Mouse (Mus musculus) MEL (cell line): Measurements from ENCODE around the gene Ascc2. TPM values are rescaled to one million over a fixed set of nuclear protein-coding genes. Genes with fewer than 3 reads are reported as not detected.

Source experiments
- DNase-seq: peaks from one replicate; pipeline ENCODE4 v3.0.0; 2011; ENCODE audit warnings: low read depth, low spot score
- H3K27ac ChIP-seq: 2 replicates; pipeline ENCODE4 v1.5.1; 2012; ENCODE audit warnings: low read depth, mild to moderate bottlenecking, control low read depth, low read length, moderate library complexity; ENCODE audit not compliant: control insufficient read depth
- H3K27me3 ChIP-seq, 2 experiments: fragments of 150-350 bp in 1 of 2; sonication (generic) in 1 of 2; 2 replicates each; pipeline ENCODE4 v1.6.1; 2012; ENCODE audit warnings: low read length in 2 of 2, mild to moderate bottlenecking in 2 of 2, improper control_type of control experiment in 1 of 2, moderate library complexity in 1 of 2; ENCODE audit not compliant: insufficient read depth in 2 of 2, control insufficient read depth in 1 of 2
- H3K36me3 ChIP-seq, 2 experiments: 2 replicates each; pipeline ENCODE4 v1.6.1; 2012 to 2014; ENCODE audit warnings: low read length in 2 of 2, improper control_type of control experiment in 1 of 2, inconsistent platforms in 1 of 2, mild to moderate bottlenecking in 1 of 2; ENCODE audit not compliant: insufficient read depth in 2 of 2, control insufficient read depth in 1 of 2
- H3K4me1 ChIP-seq, 2 experiments: fragments of 150-350 bp in 1 of 2; sonication (generic) in 1 of 2; 2 replicates each; pipeline ENCODE4 v1.6.1; 2012; ENCODE audit warnings: low read length in 2 of 2, improper control_type of control experiment in 1 of 2, mild to moderate bottlenecking in 1 of 2; ENCODE audit not compliant: insufficient read depth in 2 of 2, control insufficient read depth in 1 of 2
- H3K4me3 ChIP-seq, 2 experiments: fragments of 150-350 bp in 1 of 2; sonication (generic) in 1 of 2; 2 replicates each; pipeline ENCODE4 v1.5.1; 2012; ENCODE audit warnings: low read depth in 2 of 2, low read length in 2 of 2, mild to moderate bottlenecking in 2 of 2, moderate library complexity in 2 of 2, control low read depth in 1 of 2, improper control_type of control experiment in 1 of 2; ENCODE audit not compliant: control insufficient read depth in 1 of 2, insufficient read depth in 1 of 2
- H3K79me2 ChIP-seq: 2 replicates; pipeline ENCODE4 v1.6.1; 2012; ENCODE audit warnings: mild to moderate bottlenecking, low read length, moderate library complexity; ENCODE audit not compliant: control insufficient read depth, poor library complexity, insufficient read depth
- H3K9ac ChIP-seq: 2 replicates; pipeline ENCODE4 v1.6.1; 2012; ENCODE audit warnings: low read depth, mild to moderate bottlenecking, control low read depth, low read length, moderate library complexity; ENCODE audit not compliant: control insufficient read depth, poor library complexity, severe bottlenecking
- H3K9me3 ChIP-seq: fragments of 150-350 bp; sonication (generic); replicated peaks from 2 replicates; pipeline ENCODE4 v1.6.1; 2012; ENCODE audit warnings: mild to moderate bottlenecking, low read length, improper control_type of control experiment, moderate library complexity; ENCODE audit not compliant: insufficient read depth
- CTCF ChIP-seq, 3 experiments: IDR thresholded peaks in 2 of 3; conservative IDR thresholded peaks in 1 of 3; 2 replicates each; pipeline ENCODE4 v1.5.1; 2011 to 2012; ENCODE audit warnings: low read length in 3 of 3, low read depth in 2 of 3, mild to moderate bottlenecking in 2 of 3, improper control_type of control experiment in 1 of 3, inconsistent platforms in 1 of 3, mixed read lengths in 1 of 3, moderate library complexity in 1 of 3; ENCODE audit not compliant: control insufficient read depth in 1 of 3, insufficient read depth in 1 of 3, poor library complexity in 1 of 3, severe bottlenecking in 1 of 3
- ELF1 ChIP-seq: IDR thresholded peaks from 2 replicates; pipeline ENCODE4 v1.6.1; 2014; ENCODE audit warnings: low read depth, mild to moderate bottlenecking, inconsistent platforms, low read length, improper control_type of control experiment, moderate library complexity
- GABPA ChIP-seq: IDR thresholded peaks from 2 replicates; pipeline ENCODE4 v1.6.1; 2012; ENCODE audit warnings: low read depth, mild to moderate bottlenecking, inconsistent platforms, low read length, improper control_type of control experiment, moderate library complexity
- GATA1 ChIP-seq: IDR thresholded peaks from 2 replicates; pipeline ENCODE4 v1.6.1; 2011; ENCODE audit warnings: low read depth, low read length, improper control_type of control experiment
- HCFC1 ChIP-seq: IDR thresholded peaks from 2 replicates; pipeline ENCODE4 v1.6.1; 2012; ENCODE audit warnings: low read depth, mild to moderate bottlenecking, inconsistent platforms, low read length, improper control_type of control experiment, moderate library complexity
- JUND ChIP-seq: IDR thresholded peaks from 2 replicates; pipeline ENCODE4 v1.6.1; 2011; ENCODE audit warnings: low read depth, mild to moderate bottlenecking, improper control_type of control experiment, low read length
- KAT2A ChIP-seq: conservative IDR thresholded peaks from 2 replicates; pipeline ENCODE4 v1.6.1; 2012; ENCODE audit warnings: low read depth, low read length, improper control_type of control experiment, inconsistent platforms
- MAFK ChIP-seq: IDR thresholded peaks from 2 replicates; pipeline ENCODE4 v1.6.1; 2011; ENCODE audit warnings: low read depth, mild to moderate bottlenecking, low read length, improper control_type of control experiment, borderline replicate concordance
- MAX ChIP-seq: IDR thresholded peaks from 2 replicates; pipeline ENCODE4 v1.6.1; 2011; ENCODE audit warnings: low read length, improper control_type of control experiment
- MEF2A ChIP-seq: IDR thresholded peaks from 2 replicates; pipeline ENCODE4 v1.6.1; 2014; ENCODE audit warnings: low read depth, mild to moderate bottlenecking, inconsistent platforms, low read length, improper control_type of control experiment; ENCODE audit not compliant: poor library complexity, insufficient replicate concordance, severe bottlenecking; ENCODE audit errors: extremely low read depth
- NELFE ChIP-seq: IDR thresholded peaks from 2 replicates; pipeline ENCODE4 v1.6.1; 2011; ENCODE audit warnings: low read depth, low read length, improper control_type of control experiment
- POLR2AphosphoS5 ChIP-seq: IDR thresholded peaks from 2 replicates; pipeline ENCODE4 v1.6.1; 2012; ENCODE audit warnings: low read depth, borderline replicate concordance, mild to moderate bottlenecking, inconsistent platforms, low read length, moderate library complexity, mixed read lengths
- RAD21 ChIP-seq: IDR thresholded peaks from 2 replicates; pipeline ENCODE4 v1.6.1; 2011; ENCODE audit warnings: mild to moderate bottlenecking, low read depth, low read length, improper control_type of control experiment
- ZNF384 ChIP-seq: IDR thresholded peaks from 2 replicates; pipeline ENCODE4 v1.6.1; 2012; ENCODE audit warnings: low read depth, mild to moderate bottlenecking, inconsistent platforms, low read length, improper control_type of control experiment
- polyA plus RNA-seq, 2 experiments: library from polyadenylated mRNA; stranded (reverse) in 1 of 2; unstranded in 1 of 2; fragments of >175 nt in 1 of 2; fragments of >200 nt in 1 of 2; gene quantifications; 2 replicates each; pipeline versions ENCODE4 v1.2.1 to v1.2.4; 2012; ENCODE audit warnings: low replicate concordance in 2 of 2, low read depth in 1 of 2; ENCODE audit not compliant: insufficient read length in 2 of 2, insufficient read depth in 1 of 2, missing spikeins in 1 of 2
- total RNA-seq: library from RNA; depleted of rRNA; stranded (reverse); fragments of 300-350 nt; gene quantifications from 2 replicates; pipeline ENCODE4 v1.2.3, GENCODE M21; 2012

Gene Ascc2
- total and polyA plus RNA-seq, 3 experiments: 27.5 to 98.2 (median 43.5) TPM

GRCm38 (mm10) chr11:4679441-4679832, 41.9 kb downstream of the Ascc2 start:
- H3K9ac ChIP-seq: no peak overlapping the region
- H3K27ac ChIP-seq: no peak overlapping the region
- H3K79me2 ChIP-seq: no peaks in the 10 kb centered on the region
- H3K4me3 ChIP-seq: no peak overlapping the region
- TF ChIP-seq HCFC1 (no peak), CTCF (IDR thresholded peaks at IDR 0.05 in 2 of 3, conservative IDR thresholded peaks at IDR 0.05 in 1 of 3; ENCODE audit: control insufficient read depth in 1 of 3, insufficient read depth in 1 of 3, low read depth in 2 of 3, low read length in 3 of 3, poor library complexity in 1 of 3, severe bottlenecking in 1 of 3) (no peak), GATA1 (no peak), ZNF384 (no peak), POLR2AphosphoS5 (no peak), JUND (no peak)
- no peak for DNase-seq
- no peaks in the 10 kb centered on the region for H3K27me3 ChIP-seq
- peaks cover 6% of the 10 kb centered on the region in 2 experiments; a peak in 2 of 4 replicates for H3K36me3 ChIP-seq
- no peaks in the 10 kb centered on the region for H3K9me3 ChIP-seq
- H3K4me1 ChIP-seq: peaks cover 0 to 6% of the 10 kb centered on the region in 2 experiments; a peak in 2 of 4 replicates

DNA sequence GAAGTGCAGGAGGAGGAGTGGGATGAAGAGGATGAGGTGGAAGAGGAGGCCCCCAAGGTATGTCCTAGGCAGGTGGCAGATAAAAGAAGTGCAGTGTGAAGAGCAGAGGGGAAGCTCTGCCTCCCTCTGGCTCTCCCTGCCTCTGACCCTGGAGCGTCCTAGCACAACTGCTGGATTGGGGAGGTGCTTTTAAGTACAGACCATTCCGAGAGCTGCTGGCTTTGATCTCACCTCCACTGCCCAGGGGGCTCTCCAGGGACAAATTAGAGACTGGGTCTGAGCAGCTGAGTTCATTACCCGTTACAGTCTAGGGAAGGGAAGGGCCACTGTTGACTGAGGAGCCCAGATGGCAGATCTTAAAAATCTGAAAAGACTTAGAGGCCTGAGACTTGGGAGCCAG, 42.6 kb downstream of the Ascc2 start:
- Histone ChIP-seq H3K27ac (no peak overlapping the region), H3K4me3 (no peak overlapping the region), H3K4me1 (peaks cover 0 to 6% of the 10 kb centered on the region in 2 experiments; a peak in 2 of 4 replicates), H3K27me3 (no peaks in the 10 kb centered on the region), H3K79me2 (no peaks in the 10 kb centered on the region)
- TF ChIP-seq MAX: no peak
- no peak for TF ChIP-seq MAFK
- no peak for TF ChIP-seq RAD21
- TF ChIP-seq KAT2A: no peak
- no peak for TF ChIP-seq ELF1
- no peak for TF ChIP-seq NELFE
- no peak for TF ChIP-seq MEF2A
- no peak for TF ChIP-seq GATA1
- TF ChIP-seq, all 39 proteins: peak for 0
- H3K36me3 ChIP-seq: peaks cover 6% of the 10 kb centered on the region in 2 experiments; a peak in 2 of 4 replicates
- DNase-seq: no peak
- H3K9me3 ChIP-seq: no peaks in the 10 kb centered on the region
- H3K9ac ChIP-seq: no peak overlapping the region

DNA sequence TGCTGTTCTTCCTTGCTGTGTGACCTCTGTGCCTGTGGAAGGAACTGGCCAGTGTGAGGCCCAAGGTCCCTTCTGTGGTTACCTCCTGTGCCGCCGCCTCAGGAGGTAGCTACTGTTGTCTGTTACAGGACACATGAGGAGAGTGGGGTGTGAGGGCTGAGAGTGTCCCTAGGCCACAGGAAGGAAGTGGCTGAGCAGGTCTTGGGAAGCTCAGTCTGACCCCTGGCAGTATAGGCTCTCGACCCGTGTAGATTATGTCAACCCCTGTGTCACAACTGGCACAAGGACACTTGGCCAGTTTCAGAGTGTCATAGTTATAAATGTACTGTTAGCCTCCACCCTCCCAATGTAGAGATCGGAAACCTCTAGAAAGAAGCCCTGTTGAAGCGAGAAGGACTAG, 46.0 kb downstream of the Ascc2 start:
- Histone ChIP-seq H3K9ac (no peak overlapping the region), H3K4me1 (no peaks in the 10 kb centered on the region), H3K36me3 (peaks cover 0 to 4% of the 10 kb centered on the region in 2 experiments; a peak in 1 of 4 replicates), H3K4me3 (no peak overlapping the region), H3K79me2 (no peaks in the 10 kb centered on the region), H3K27me3 (no peaks in the 10 kb centered on the region)
- DNase-seq: no peak
- TF ChIP-seq HCFC1 (no peak), GABPA (no peak)
- TF ChIP-seq, all 39 proteins: peak for 0
- no peaks in the 10 kb centered on the region for H3K9me3 ChIP-seq
- H3K27ac ChIP-seq: no peak overlapping the region
